Mouse (Mus musculus): ENCODE data around the gene Klk11. TPM values are rescaled to one million over a fixed set of nuclear protein-coding genes. Genes with fewer than 3 reads are reported as not detected.

Klk11 gene
- polyA plus RNA-seq (2014; fragmentation: Illumina TruSeq; extraction: RNeasy Lipid Tissue Mini Kit (QIAGEN cat#74804); ENCODE audit: low read depth, low replicate concordance): not detected

DNA sequence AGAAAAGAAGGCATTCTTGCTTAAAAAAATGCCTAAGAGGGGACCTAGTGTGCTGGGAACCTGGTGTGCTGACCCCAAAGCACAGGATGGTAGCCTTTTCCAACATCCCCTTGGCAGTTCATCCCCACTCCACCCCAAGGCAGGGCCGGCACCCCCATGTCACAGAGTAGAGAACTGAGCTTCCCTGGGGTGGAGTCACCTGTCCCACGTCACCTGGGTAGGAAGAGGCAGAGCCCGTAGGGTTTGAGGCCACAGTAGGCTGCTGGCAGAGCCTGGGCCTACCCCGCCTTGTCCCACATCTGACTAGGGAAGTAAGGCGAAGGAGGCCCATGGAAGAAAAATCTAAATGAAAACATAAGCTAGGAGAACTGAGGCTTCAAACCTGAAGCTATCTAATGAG, at the start of gene Klk11:
Klk11 (plus strand) TSS at position 241 of the 400 bp plus-strand sequence.

DNA sequence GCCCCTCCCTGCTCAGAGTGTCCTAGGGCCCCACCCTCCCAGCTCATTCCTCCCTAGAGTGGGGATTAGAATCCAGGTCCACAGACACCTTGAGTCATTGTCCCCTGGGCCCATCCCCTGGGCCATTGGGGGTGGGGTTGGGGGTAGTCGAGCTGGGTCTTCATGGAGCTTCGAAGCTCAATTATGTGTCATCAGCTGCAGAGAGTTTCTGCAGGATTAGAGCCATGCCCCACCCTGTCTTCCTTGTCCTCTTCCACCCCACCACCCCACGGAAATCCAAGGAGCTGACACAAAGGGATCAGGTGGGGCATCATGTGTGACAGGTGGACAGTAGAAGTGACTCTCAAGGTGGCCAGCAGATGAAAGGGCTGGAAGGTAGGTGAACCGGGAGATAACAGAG, 5.8 kb upstream of the Klk11 start, which contains the start of gene Klk12:
Klk12 (plus strand) TSS at position 301 of the 400 bp plus-strand sequence.

GRCm38 (mm10) chr7:43780746-43781145, 6.3 kb downstream of the Klk11 start, which contains the start of gene Klk10:
Klk10 (plus strand) TSS chr7:43781035.

GRCm38 (mm10) chr7:43791591-43791990, 17.2 kb downstream of the Klk11 start, which contains the start of gene Klk9:
Klk9 (plus strand) TSS chr7:43791891.

DNA sequence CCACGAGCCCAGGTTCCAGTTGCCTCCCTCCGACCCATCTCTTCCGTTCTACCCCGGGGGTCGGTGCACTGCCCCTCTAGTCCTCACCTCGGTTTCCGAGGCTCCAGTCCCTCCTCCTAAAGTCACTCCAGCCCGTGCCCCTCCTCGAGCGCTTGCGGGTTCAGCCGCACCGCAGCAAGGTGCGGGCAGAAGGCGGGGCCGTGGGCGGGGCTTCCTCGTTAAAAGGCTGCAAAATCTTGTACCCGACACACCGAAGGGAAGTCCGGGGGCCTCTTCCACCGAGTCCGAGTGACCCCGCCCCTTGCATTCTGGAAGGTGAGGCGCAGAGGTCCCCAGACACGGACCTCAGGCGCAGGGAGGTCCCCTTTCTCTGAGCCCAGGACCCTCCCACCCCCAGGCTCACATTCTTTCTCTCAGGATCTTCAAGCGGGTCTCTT, 22.9 kb downstream of the Klk11 start, which contains the start of gene Klk8:
Klk8 (plus strand) TSS at position 245 of the 437 bp plus-strand sequence.

DNA sequence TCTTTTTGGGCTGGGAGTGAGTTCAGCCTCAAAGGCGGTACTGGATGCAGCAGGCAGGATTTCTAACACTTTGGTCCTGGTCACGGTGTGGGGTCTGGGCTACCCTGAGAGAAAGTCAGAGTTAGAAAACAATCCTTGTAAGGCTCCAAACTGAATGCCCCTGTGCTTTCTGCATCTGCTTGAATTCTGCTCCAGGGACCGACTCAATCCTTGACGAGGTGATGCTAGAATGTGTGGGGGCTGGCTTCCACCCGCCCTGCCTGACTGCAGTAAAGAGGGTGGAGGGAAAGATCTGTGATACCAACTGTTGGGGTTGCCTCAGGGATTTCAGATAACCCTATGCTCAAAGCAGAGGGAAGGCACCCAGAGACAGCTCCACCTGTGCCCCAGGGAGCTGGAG, 36.6 kb downstream of the Klk11 start, which contains the start of gene Klk7:
Klk7 (plus strand) TSS at position 301 of the 400 bp plus-strand sequence.

DNA sequence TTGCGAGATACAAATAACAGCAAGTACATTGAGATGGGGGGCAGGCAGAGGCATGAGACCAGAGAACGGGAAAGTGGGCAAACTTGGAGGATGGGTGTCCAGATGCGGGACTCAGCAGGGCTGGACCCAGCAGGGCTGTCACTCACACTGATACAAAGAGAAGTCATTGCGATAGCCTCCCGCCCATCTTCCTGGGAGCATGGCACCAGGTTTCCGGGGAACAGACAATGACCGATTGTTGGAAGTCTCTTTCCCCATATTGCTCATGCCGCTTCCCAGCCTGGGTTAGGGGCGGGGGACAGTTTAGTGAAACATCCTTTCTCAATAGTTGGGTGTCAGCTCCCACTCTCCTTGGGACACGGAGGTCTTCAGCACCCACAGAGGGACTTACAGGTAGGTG, 49.8 kb downstream of the Klk11 start, which contains the start of gene Klk6:
Klk6 (plus strand) TSS at position 301 of the 400 bp plus-strand sequence.

Other genes with a start within 250 kb of the Klk11 start
- 2.1 TPM for gene Cd33, start 230.2 kb upstream of the Klk11 start, polyA plus RNA-seq (2014; fragmentation: Illumina TruSeq; extraction: RNeasy Lipid Tissue Mini Kit (QIAGEN cat#74804); ENCODE audit: low read depth, low replicate concordance)
- 0.34 TPM for gene Zfp658, start 212.3 kb upstream of the Klk11 start, polyA plus RNA-seq (2014; fragmentation: Illumina TruSeq; extraction: RNeasy Lipid Tissue Mini Kit (QIAGEN cat#74804); ENCODE audit: low read depth, low replicate concordance)
- 13.8 TPM for gene Zfp719, start 195.0 kb upstream of the Klk11 start, polyA plus RNA-seq (2014; fragmentation: Illumina TruSeq; extraction: RNeasy Lipid Tissue Mini Kit (QIAGEN cat#74804); ENCODE audit: low read depth, low replicate concordance)
- gene Zfp819, start 167.4 kb upstream of the Klk11 start, polyA plus RNA-seq (2014; fragmentation: Illumina TruSeq; extraction: RNeasy Lipid Tissue Mini Kit (QIAGEN cat#74804); ENCODE audit: low read depth, low replicate concordance): 9.2 TPM
- gene Ceacam18, start 139.9 kb upstream of the Klk11 start, polyA plus RNA-seq (2014; fragmentation: Illumina TruSeq; extraction: RNeasy Lipid Tissue Mini Kit (QIAGEN cat#74804); ENCODE audit: low read depth, low replicate concordance): not detected
- gene Siglece, start 114.4 kb upstream of the Klk11 start, polyA plus RNA-seq (2014; fragmentation: Illumina TruSeq; extraction: RNeasy Lipid Tissue Mini Kit (QIAGEN cat#74804); ENCODE audit: low read depth, low replicate concordance): 1.0 TPM
- gene Ctu1, start 102.6 kb upstream of the Klk11 start, polyA plus RNA-seq (2014; fragmentation: Illumina TruSeq; extraction: RNeasy Lipid Tissue Mini Kit (QIAGEN cat#74804); ENCODE audit: low read depth, low replicate concordance): 0.24 TPM
- not detected for gene Klk14, start 84.2 kb upstream of the Klk11 start, polyA plus RNA-seq (2014; fragmentation: Illumina TruSeq; extraction: RNeasy Lipid Tissue Mini Kit (QIAGEN cat#74804); ENCODE audit: low read depth, low replicate concordance)
- gene Klk13, start 62.0 kb upstream of the Klk11 start, polyA plus RNA-seq (2014; fragmentation: Illumina TruSeq; extraction: RNeasy Lipid Tissue Mini Kit (QIAGEN cat#74804); ENCODE audit: low read depth, low replicate concordance): not detected
- not detected for gene Klk12, start 5.7 kb upstream of the Klk11 start, polyA plus RNA-seq (2014; fragmentation: Illumina TruSeq; extraction: RNeasy Lipid Tissue Mini Kit (QIAGEN cat#74804); ENCODE audit: low read depth, low replicate concordance)
- not detected for gene Klk10, start 6.4 kb downstream of the Klk11 start, polyA plus RNA-seq (2014; fragmentation: Illumina TruSeq; extraction: RNeasy Lipid Tissue Mini Kit (QIAGEN cat#74804); ENCODE audit: low read depth, low replicate concordance)
- not detected for gene Klk9, start 17.3 kb downstream of the Klk11 start, polyA plus RNA-seq (2014; fragmentation: Illumina TruSeq; extraction: RNeasy Lipid Tissue Mini Kit (QIAGEN cat#74804); ENCODE audit: low read depth, low replicate concordance)
- not detected for gene Klk8, start 23.0 kb downstream of the Klk11 start, polyA plus RNA-seq (2014; fragmentation: Illumina TruSeq; extraction: RNeasy Lipid Tissue Mini Kit (QIAGEN cat#74804); ENCODE audit: low read depth, low replicate concordance)
- gene Klk7, start 36.7 kb downstream of the Klk11 start, polyA plus RNA-seq (2014; fragmentation: Illumina TruSeq; extraction: RNeasy Lipid Tissue Mini Kit (QIAGEN cat#74804); ENCODE audit: low read depth, low replicate concordance): not detected
- gene Klk6, start 49.9 kb downstream of the Klk11 start, polyA plus RNA-seq (2014; fragmentation: Illumina TruSeq; extraction: RNeasy Lipid Tissue Mini Kit (QIAGEN cat#74804); ENCODE audit: low read depth, low replicate concordance): not detected
- not detected for gene Klk5, start 67.4 kb downstream of the Klk11 start, polyA plus RNA-seq (2014; fragmentation: Illumina TruSeq; extraction: RNeasy Lipid Tissue Mini Kit (QIAGEN cat#74804); ENCODE audit: low read depth, low replicate concordance)
- not detected for gene Klk4, start 106.6 kb downstream of the Klk11 start, polyA plus RNA-seq (2014; fragmentation: Illumina TruSeq; extraction: RNeasy Lipid Tissue Mini Kit (QIAGEN cat#74804); ENCODE audit: low read depth, low replicate concordance)
- gene Klk15, start 159.1 kb downstream of the Klk11 start, polyA plus RNA-seq (2014; fragmentation: Illumina TruSeq; extraction: RNeasy Lipid Tissue Mini Kit (QIAGEN cat#74804); ENCODE audit: low read depth, low replicate concordance): not detected
- gene Klk1b8, start 176.1 kb downstream of the Klk11 start, polyA plus RNA-seq (2014; fragmentation: Illumina TruSeq; extraction: RNeasy Lipid Tissue Mini Kit (QIAGEN cat#74804); ENCODE audit: low read depth, low replicate concordance): 120 TPM
- not detected for gene Klk1b1, start 192.1 kb downstream of the Klk11 start, polyA plus RNA-seq (2014; fragmentation: Illumina TruSeq; extraction: RNeasy Lipid Tissue Mini Kit (QIAGEN cat#74804); ENCODE audit: low read depth, low replicate concordance)
- 11.7 TPM for gene Klk1b9, start 201.5 kb downstream of the Klk11 start, polyA plus RNA-seq (2014; fragmentation: Illumina TruSeq; extraction: RNeasy Lipid Tissue Mini Kit (QIAGEN cat#74804); ENCODE audit: low read depth, low replicate concordance)
- not detected for gene Klk1b11, start 221.3 kb downstream of the Klk11 start, polyA plus RNA-seq (2014; fragmentation: Illumina TruSeq; extraction: RNeasy Lipid Tissue Mini Kit (QIAGEN cat#74804); ENCODE audit: low read depth, low replicate concordance)
- gene Klk1b26, start 237.6 kb downstream of the Klk11 start, polyA plus RNA-seq (2014; fragmentation: Illumina TruSeq; extraction: RNeasy Lipid Tissue Mini Kit (QIAGEN cat#74804); ENCODE audit: low read depth, low replicate concordance): 6.9 TPM

Measured in testis, adult 10 weeks (tissue).